Mouse (Mus musculus): ENCODE data around the gene Nav2. TPM values are rescaled to one million over a fixed set of nuclear protein-coding genes. Genes with fewer than 3 reads are reported as not detected.

Nav2 gene
- total and polyA plus RNA-seq, 3 experiments, result under 0.01 TPM; not detected in 2

- Histone ChIP-seq H3K79me2 (replicated peaks; ENCODE audit: control insufficient read depth, extremely low read depth, insufficient read depth, poor library complexity, severe bottlenecking) (no peaks in the 10 kb centered on the region), H3K27me3 (replicated peaks) (peaks cover 22% of the 10 kb centered on the region), H3K36me3 (replicated peaks in 1 of 2; ENCODE audit: control insufficient read depth in 1 of 2, insufficient read depth in 1 of 2, low read length in 1 of 2) (no peaks in the 10 kb centered on the region), H3K4me3 (replicated peaks in 1 of 3; ENCODE audit: low read depth in 2 of 3, low read length in 2 of 3, poor library complexity in 1 of 3) (no peak overlapping the region), H3K9me3 (replicated peaks; ENCODE audit: low read length) (no peaks in the 10 kb centered on the region), H3K4me2 (ENCODE audit: insufficient read depth, low read depth, poor library complexity, severe bottlenecking) (no peak overlapping the region), H3K4me1 (ENCODE audit: control insufficient read depth in 1 of 2, insufficient read depth in 2 of 2) (peaks cover 0 to 15% of the 10 kb centered on the region in 2 experiments; a peak in 2 of 4 replicates), H3K9ac (ENCODE audit: insufficient read depth, low read depth) (no peak overlapping the region), H3K27ac (ENCODE audit: insufficient read depth, low read depth) (no peak overlapping the region)
- DNase-seq (ENCODE audit: extremely low read depth), result no peak
- no peak for TF ChIP-seq EP300 (IDR thresholded peaks at IDR 0.05; ENCODE audit: low read length)
- no peak for TF ChIP-seq RCOR1 (conservative IDR thresholded peaks at IDR 0.05; ENCODE audit: low read depth, low read length)
- TF ChIP-seq NELFE (IDR thresholded peaks at IDR 0.05; ENCODE audit: low read depth, low read length), result no peak
- no peak for TF ChIP-seq NRF1 (IDR thresholded peaks at IDR 0.05; ENCODE audit: low read depth, low read length)
- no peak for TF ChIP-seq MYC (IDR thresholded peaks at IDR 0.05; ENCODE audit: low read depth, low read length)
- TF ChIP-seq MAX (IDR thresholded peaks at IDR 0.05; ENCODE audit: low read length), result no peak
- no peak for TF ChIP-seq BHLHE40 (IDR thresholded peaks at IDR 0.05; ENCODE audit: low read depth, low read length)
- TF ChIP-seq TBP (conservative IDR thresholded peaks at IDR 0.05; ENCODE audit: low read depth, low read length), result no peak
- no peak for TF ChIP-seq ELF1 (IDR thresholded peaks at IDR 0.05; ENCODE audit: low read depth, low read length)
- no peak for TF ChIP-seq USF2 (conservative IDR thresholded peaks at IDR 0.05; ENCODE audit: low read depth, low read length)
- TF ChIP-seq USF1 (IDR thresholded peaks at IDR 0.05; ENCODE audit: low read depth, low read length), result no peak
- no peak for TF ChIP-seq CHD2 (IDR thresholded peaks at IDR 0.05; ENCODE audit: low read length)
- no peak for TF ChIP-seq ZMIZ1 (IDR thresholded peaks at IDR 0.05; ENCODE audit: low read depth, low read length)
- no peak for TF ChIP-seq PAX5 (IDR thresholded peaks at IDR 0.05; ENCODE audit: low read length)
- TF ChIP-seq CHD1 (IDR thresholded peaks at IDR 0.05; ENCODE audit: low read depth, low read length), result no peak
- in situ Hi-C loops (cut with MboI; ENCODE audit: low pct_ligation_motif_present, low pct_unique_long_range_greater_than_20kb, low sequenced_read_pairs) (no loop called here), dilution Hi-C loops (cut with MboI; ENCODE audit: extremely low pct_ligation_motif_present, extremely low pct_unique_long_range_greater_than_20kb, low sequenced_read_pairs) (no loop called here)
Measured at GRCm38 (mm10) chr7:49526101-49526499, 617.6 kb downstream of the Nav2 start.

DNA sequence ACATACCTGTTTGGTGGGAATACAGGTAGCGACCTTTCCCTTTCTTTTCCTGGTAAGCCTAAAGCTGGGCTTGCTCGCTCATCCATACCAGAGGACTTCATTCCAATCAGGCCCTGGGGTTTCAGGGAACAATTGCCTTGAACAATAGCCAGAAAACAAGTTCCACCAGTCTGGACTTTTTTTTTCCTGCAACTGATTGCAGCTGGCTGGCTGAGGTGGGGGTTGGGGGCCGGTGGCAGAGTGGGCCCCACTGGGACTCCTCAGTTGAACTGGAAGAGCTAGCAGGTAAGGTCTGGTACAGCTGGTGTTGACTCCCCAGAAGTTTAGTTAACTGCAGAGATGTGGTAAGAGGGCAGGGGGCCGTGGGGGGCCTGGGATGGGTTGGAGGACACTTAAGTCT, 619.0 kb downstream of the Nav2 start:
- no peak overlapping the region for H3K9ac ChIP-seq (ENCODE audit: insufficient read depth, low read depth)

More for the DNA sequence above, 619.0 kb downstream of the Nav2 start:
- dilution Hi-C loops (cut with MboI; ENCODE audit: extremely low pct_ligation_motif_present, extremely low pct_unique_long_range_greater_than_20kb, low sequenced_read_pairs) (no loop called here), in situ Hi-C loops (cut with MboI; ENCODE audit: low pct_ligation_motif_present, low pct_unique_long_range_greater_than_20kb, low sequenced_read_pairs) (no loop called here)
- Histone ChIP-seq H3K4me1 (ENCODE audit: control insufficient read depth in 1 of 2, insufficient read depth in 2 of 2) (peaks cover 0 to 15% of the 10 kb centered on the region in 2 experiments; a peak in 2 of 4 replicates), H3K27me3 (replicated peaks) (peaks cover 16% of the 10 kb centered on the region), H3K36me3 (replicated peaks in 1 of 2; ENCODE audit: control insufficient read depth in 1 of 2, insufficient read depth in 1 of 2, low read length in 1 of 2) (no peaks in the 10 kb centered on the region), H3K27ac (ENCODE audit: insufficient read depth, low read depth) (no peak overlapping the region), H3K4me3 (replicated peaks in 1 of 3; ENCODE audit: low read depth in 2 of 3, low read length in 2 of 3, poor library complexity in 1 of 3) (no peak overlapping the region), H3K4me2 (ENCODE audit: insufficient read depth, low read depth, poor library complexity, severe bottlenecking) (no peak overlapping the region), H3K9me3 (replicated peaks; ENCODE audit: low read length) (no peaks in the 10 kb centered on the region), H3K79me2 (replicated peaks; ENCODE audit: control insufficient read depth, extremely low read depth, insufficient read depth, poor library complexity, severe bottlenecking) (no peaks in the 10 kb centered on the region)
- no peak for DNase-seq (ENCODE audit: extremely low read depth)
- TF ChIP-seq MXI1 (IDR thresholded peaks at IDR 0.05; ENCODE audit: low read depth, low read length) (no peak), HCFC1 (IDR thresholded peaks at IDR 0.05; ENCODE audit: low read depth, low read length) (no peak), JUND (conservative IDR thresholded peaks at IDR 0.05; ENCODE audit: low read depth, low read length) (no peak), ZMIZ1 (IDR thresholded peaks at IDR 0.05; ENCODE audit: low read depth, low read length) (no peak)
